Mouse (Mus musculus) testis, adult 2 months (tissue): ENCODE measurements around the gene Aff3. TPM values are rescaled to one million over a fixed set of nuclear protein-coding genes. Genes with fewer than 3 reads are reported as not detected.

Source experiments
- H3K27ac ChIP-seq: fragments of 200-500 bp; 2 replicates; pipeline ENCODE4 v1.5.1; 2012; ENCODE audit warnings: low read depth, low read length; ENCODE audit not compliant: control insufficient read depth, insufficient read depth
- H3K27me3 ChIP-seq: fragments of 200-500 bp; 2 replicates; pipeline ENCODE4 v1.6.1; 2012; ENCODE audit warnings: mild to moderate bottlenecking, low read length, moderate library complexity; ENCODE audit not compliant: control insufficient read depth, insufficient read depth
- H3K36me3 ChIP-seq: fragments of 200-500 bp; 2 replicates; pipeline ENCODE4 v1.6.1; 2012; ENCODE audit warnings: mild to moderate bottlenecking, low read length; ENCODE audit not compliant: control insufficient read depth, insufficient read depth
- H3K4me1 ChIP-seq: fragments of 200-500 bp; 2 replicates; pipeline ENCODE4 v1.6.1; 2012; ENCODE audit warnings: low read length; ENCODE audit not compliant: control insufficient read depth, insufficient read depth
- H3K4me3 ChIP-seq: fragments of 200-500 bp; 2 replicates; pipeline ENCODE4 v1.5.1; 2012; ENCODE audit warnings: low read depth, mild to moderate bottlenecking, low read length, moderate library complexity, mixed read lengths; ENCODE audit not compliant: control insufficient read depth
- CTCF ChIP-seq: fragments of 200-500 bp; IDR thresholded peaks from 2 replicates; pipeline ENCODE4 v1.5.1; 2012; ENCODE audit warnings: low read depth, mild to moderate bottlenecking, inconsistent platforms, low read length, moderate library complexity; ENCODE audit not compliant: control insufficient read depth, insufficient read depth, insufficient replicate concordance
- POLR2A ChIP-seq: fragments of 200-500 bp; IDR thresholded peaks from 2 replicates; pipeline ENCODE4 v1.6.1; 2012; ENCODE audit warnings: low read depth, mild to moderate bottlenecking, inconsistent platforms, low read length, moderate library complexity; ENCODE audit not compliant: control insufficient read depth
- polyA plus RNA-seq: library from polyadenylated mRNA; depleted of rRNA; stranded (reverse); fragments of >200 nt; gene quantifications from 2 replicates; pipeline ENCODE4 v1.2.3, GENCODE M21; 2012

The Aff3 gene
- polyA plus RNA-seq, 1 experiment, result 8.1 TPM

- TF ChIP-seq CTCF, result no peak
- TF ChIP-seq POLR2A, result no peak
- H3K4me1 ChIP-seq, result peaks cover 3% of the 10 kb centered on the region
- no peak overlapping the region for H3K27ac ChIP-seq
These were observed 271.2 kb downstream of the Aff3 start for GRCm38 (mm10) chr1:38393516-38393915.

GRCm38 (mm10) chr1:38392928-38393327 lies 271.8 kb downstream of the Aff3 start:
- H3K36me3 ChIP-seq, result no peaks in the 10 kb centered on the region
- TF ChIP-seq CTCF, result no peak; the same call in 1 of the 2 replicates
- no peak for TF ChIP-seq POLR2A
- peaks cover 3% of the 10 kb centered on the region for H3K4me1 ChIP-seq
- H3K27me3 ChIP-seq, result no peaks in the 10 kb centered on the region
- H3K4me3 ChIP-seq, result no peak overlapping the region
- H3K27ac ChIP-seq, result no peak overlapping the region

More at GRCm38 (mm10) chr1:38393516-38393915, 271.2 kb downstream of the Aff3 start:
- Histone ChIP-seq H3K36me3 (no peaks in the 10 kb centered on the region), H3K27me3 (no peaks in the 10 kb centered on the region), H3K4me3 (no peak overlapping the region)

GRCm38 (mm10) chr1:38390886-38391249 lies 273.9 kb downstream of the Aff3 start:
- no peak for TF ChIP-seq POLR2A
- TF ChIP-seq CTCF, result no peak
- H3K4me3 ChIP-seq, result no peak overlapping the region
- H3K27me3 ChIP-seq, result no peaks in the 10 kb centered on the region
- no peak overlapping the region for H3K27ac ChIP-seq
- H3K36me3 ChIP-seq, result no peaks in the 10 kb centered on the region
- H3K4me1 ChIP-seq, result peaks cover 3% of the 10 kb centered on the region

- H3K4me1 ChIP-seq, result peaks cover 2% of the 10 kb centered on the region
- no peak overlapping the region for H3K4me3 ChIP-seq
- H3K36me3 ChIP-seq, result no peaks in the 10 kb centered on the region
- H3K27me3 ChIP-seq, result no peaks in the 10 kb centered on the region
- TF ChIP-seq POLR2A (no peak), CTCF (no peak)
- H3K27ac ChIP-seq, result no peak overlapping the region; the same call in 1 of the 2 replicates
These were observed 274.4 kb downstream of the Aff3 start for GRCm38 (mm10) chr1:38390235-38390885.

- Histone ChIP-seq H3K36me3 (no peaks in the 10 kb centered on the region), H3K27ac (no peak overlapping the region), H3K4me3 (no peak overlapping the region), H3K27me3 (no peaks in the 10 kb centered on the region), H3K4me1 (no peaks in the 10 kb centered on the region)
- TF ChIP-seq POLR2A (no peak), CTCF (no peak)
These were observed 275.2 kb downstream of the Aff3 start for GRCm38 (mm10) chr1:38389576-38389975.

GRCm38 (mm10) chr1:38388466-38388865 lies 276.3 kb downstream of the Aff3 start:
- no peak for TF ChIP-seq CTCF
- no peak for TF ChIP-seq POLR2A
- H3K36me3 ChIP-seq, result no peaks in the 10 kb centered on the region
- H3K4me3 ChIP-seq, result no peak overlapping the region
- no peaks in the 10 kb centered on the region for H3K4me1 ChIP-seq
- H3K27me3 ChIP-seq, result no peaks in the 10 kb centered on the region
- no peak overlapping the region for H3K27ac ChIP-seq

- no peak overlapping the region for H3K4me3 ChIP-seq
- no peak for TF ChIP-seq POLR2A
- no peak for TF ChIP-seq CTCF
- no peaks in the 10 kb centered on the region for H3K27me3 ChIP-seq
- H3K27ac ChIP-seq, result no peak overlapping the region
- H3K36me3 ChIP-seq, result no peaks in the 10 kb centered on the region
- no peaks in the 10 kb centered on the region for H3K4me1 ChIP-seq
These were observed 277.3 kb downstream of the Aff3 start for GRCm38 (mm10) chr1:38387438-38387837.
